9 mouse cellular contexts compared by ENCODE assay signal in genomic region chr8:117172904-117173303, GRCm38 (mm10). TPM values are rescaled to one million over a fixed set of nuclear protein-coding genes. Genes with fewer than 3 reads are reported as not detected.
DNase-seq lines count a peak whose midpoint lies in the region; ATAC-seq and TF ChIP-seq lines count a peak whose summit lies in the region.
"Had no signal": no experiment of that assay in that cellular context is flagged by ENCODE, and none has a peak within 500 bp of the region (broad histone marks: within the 10 kb centered on the region; RNA-seq: fewer than 3 reads in every experiment).

No protein-coding gene starts in this region.

- H3K9ac ChIP-seq in midbrain, postnatal 0 days (replicated peaks; ENCODE audit: low read length, poor library complexity, severe bottlenecking), result no peak overlapping the region
- no peak overlapping the region for H3K9ac ChIP-seq in midbrain, embryonic 13.5 days (replicated peaks)
- H3K9ac ChIP-seq in stomach, embryonic 16.5 days (ENCODE audit: low read length), result 0 out of 2 replicates have a peak overlapping the region, but pooled peaks have one; percentile 32
- no peak overlapping the region for H3K9ac ChIP-seq in neural tube, embryonic 15.5 days (replicated peaks)
- H3K9ac ChIP-seq: neural tube, embryonic 12.5 days had no signal

- no peaks in the 10 kb centered on the region for H3K27me3 ChIP-seq in midbrain, postnatal 0 days (ENCODE audit: insufficient read depth, low read length)
- H3K27me3 ChIP-seq in midbrain, embryonic 13.5 days, result no peaks in the 10 kb centered on the region
- H3K27me3 ChIP-seq in stomach, embryonic 16.5 days (ENCODE audit: control insufficient read depth, insufficient read depth, low read length), result no peaks in the 10 kb centered on the region
- no peaks in the 10 kb centered on the region for H3K27me3 ChIP-seq in neural tube, embryonic 15.5 days (replicated peaks)
- H3K27me3 ChIP-seq: neural tube, embryonic 12.5 days had no signal

- H3K4me3 ChIP-seq in midbrain, postnatal 0 days (ENCODE audit: low read depth, low read length), result no peak overlapping the region
- no peak overlapping the region for H3K4me3 ChIP-seq in midbrain, embryonic 13.5 days (replicated peaks)
- H3K4me3 ChIP-seq in stomach, embryonic 16.5 days (replicated peaks; ENCODE audit: low read length), result no peak overlapping the region
- no peak overlapping the region for H3K4me3 ChIP-seq in neural tube, embryonic 15.5 days (replicated peaks)
- H3K4me3 ChIP-seq: neural tube, embryonic 12.5 days had no signal

- no peak overlapping the region for H3K27ac ChIP-seq in midbrain, postnatal 0 days (ENCODE audit: low read depth, low read length)
- H3K27ac ChIP-seq in midbrain, embryonic 13.5 days, result no peak overlapping the region
- H3K27ac ChIP-seq in stomach, embryonic 16.5 days (ENCODE audit: low read length), result no peak overlapping the region
- H3K27ac ChIP-seq in neural tube, embryonic 15.5 days (replicated peaks), result no peak overlapping the region
- H3K27ac ChIP-seq: neural tube, embryonic 12.5 days had no signal

- WGBS in midbrain, postnatal 0 days, result 41% methylated on average over 7 of the region's 7 CpGs
- 56% methylated on average over 7 of the region's 7 CpGs for WGBS in midbrain, embryonic 13.5 days
- WGBS in stomach, embryonic 16.5 days, result 33% methylated on average over 7 of the region's 7 CpGs
- WGBS in neural tube, embryonic 15.5 days, result 45% methylated on average over 7 of the region's 7 CpGs

- H3K36me3 ChIP-seq in midbrain, postnatal 0 days (ENCODE audit: insufficient read depth, low read length), result no peaks in the 10 kb centered on the region
- H3K36me3 ChIP-seq in midbrain, embryonic 13.5 days, result peaks cover 10% of the 10 kb centered on the region; the same call in 1 of the 2 replicates
- 0 out of 2 replicates have a peak, but pooled peaks cover 4% of the 10 kb centered on the region for H3K36me3 ChIP-seq in stomach, embryonic 16.5 days (ENCODE audit: control insufficient read depth, insufficient read depth, low read length)
- H3K36me3 ChIP-seq in neural tube, embryonic 15.5 days, result 0 out of 2 replicates have a peak, but pooled peaks cover 7% of the 10 kb centered on the region
- H3K36me3 ChIP-seq: neural tube, embryonic 12.5 days had no signal

- no peak overlapping the region for H3K4me2 ChIP-seq in midbrain, postnatal 0 days (ENCODE audit: low read depth, low read length, poor library complexity, severe bottlenecking)
- no peak overlapping the region for H3K4me2 ChIP-seq in midbrain, embryonic 13.5 days (replicated peaks)
- H3K4me2 ChIP-seq in stomach, embryonic 16.5 days (ENCODE audit: low read depth, low read length), result no peak overlapping the region
- H3K4me2 ChIP-seq in neural tube, embryonic 15.5 days, result no peak overlapping the region
- H3K4me2 ChIP-seq: neural tube, embryonic 12.5 days had no signal

- DNase-seq in midbrain, postnatal 0 days (ENCODE audit: low spot score), result peak; percentile 57
- peak; percentile 41 for DNase-seq in brain, adult 2 months (ENCODE audit: low read depth, low spot score)
- peak; percentile 49 to 54 for DNase-seq in heart, adult 9 months (ENCODE audit: low spot score in 2 of 2)
- DNase-seq in kidney, postnatal 10 days, result peak; percentile 77
- DNase-seq in left cerebral cortex, adult 8-10 months (ENCODE audit: low spot score in 2 of 2), result no peak

- peak; percentile 34 for TF ChIP-seq CTCF in midbrain, postnatal 0 days (IDR thresholded peaks at IDR 0.05)

- H3K9me3 ChIP-seq in midbrain, postnatal 0 days (ENCODE audit: low read length), result no peaks in the 10 kb centered on the region
- H3K9me3 ChIP-seq in midbrain, embryonic 13.5 days, result no peaks in the 10 kb centered on the region
- H3K9me3 ChIP-seq in stomach, embryonic 16.5 days (replicated peaks; ENCODE audit: control insufficient read depth, low read length), result no peaks in the 10 kb centered on the region
- H3K9me3 ChIP-seq in neural tube, embryonic 15.5 days (replicated peaks), result no peaks in the 10 kb centered on the region
- H3K9me3 ChIP-seq: neural tube, embryonic 12.5 days had no signal

- no peaks in the 10 kb centered on the region for H3K4me1 ChIP-seq in midbrain, postnatal 0 days (ENCODE audit: insufficient read depth, low read length)
- 0 out of 2 replicates have a peak, but pooled peaks cover 4% of the 10 kb centered on the region for H3K4me1 ChIP-seq in midbrain, embryonic 13.5 days (replicated peaks)
- H3K4me1 ChIP-seq in stomach, embryonic 16.5 days (ENCODE audit: control insufficient read depth, insufficient read depth, low read length), result peaks cover 18% of the 10 kb centered on the region
- peaks cover 12% of the 10 kb centered on the region for H3K4me1 ChIP-seq in neural tube, embryonic 15.5 days
- H3K4me1 ChIP-seq: neural tube, embryonic 12.5 days had no signal

- no peak for ATAC-seq in midbrain, postnatal 0 days (ENCODE audit: low FRiP score)
- no peak for ATAC-seq in midbrain, embryonic 13.5 days
- peak; percentile 62; the same call in 1 of the 2 replicates for ATAC-seq in stomach, embryonic 16.5 days (ENCODE audit: insufficient read depth, low FRiP score)
- ATAC-seq in neural tube, embryonic 15.5 days (ENCODE audit: low FRiP score), result no peak

RNA-seq across cellular contexts. Expression of gene Gan, which starts 15.0 kb away (rescaled TPM):
- total RNA-seq in midbrain, postnatal 0 days (2014; rRNA removed), result 13.5 and 14.2 TPM in 2 replicates
- polyA plus RNA-seq in midbrain, postnatal 0 days (2015; fragmentation: Nextera tagmentation; extraction: Ambion mirVana), result 4.0 and 4.6 TPM in 2 replicates
- 2.9 and 3.0 TPM in 2 replicates for polyA plus RNA-seq in midbrain, embryonic 13.5 days (2015; fragmentation: Nextera tagmentation; extraction: Ambion mirVana)
- polyA plus RNA-seq in stomach, embryonic 16.5 days (2015; fragmentation: Nextera tagmentation; extraction: Ambion mirVana), result 2.2 TPM in 2 replicates
- 10 to 100 TPM; 17.0 to 18.2 (median 17.5) TPM for total RNA-seq in left cerebral cortex, adult 8-10 months (2022)
- 2.2 and 2.3 TPM in 2 replicates for polyA plus RNA-seq in neural tube, embryonic 15.5 days (2015; fragmentation: Nextera tagmentation; extraction: Ambion mirVana)

Comparison
In these comparisons a context has a peak if more than half of its experiments do, and no peak if none do; other contexts are left out.
1. DNase-seq: peak in midbrain, postnatal 0 days (single experiment), brain, adult 2 months (single experiment), heart, adult 9 months (2 of 2) and kidney, postnatal 10 days (single experiment); none in left cerebral cortex, adult 8-10 months (0 of 2).